ENCODE assay signal across 10 mouse cellular contexts in the genomic region with DNA sequence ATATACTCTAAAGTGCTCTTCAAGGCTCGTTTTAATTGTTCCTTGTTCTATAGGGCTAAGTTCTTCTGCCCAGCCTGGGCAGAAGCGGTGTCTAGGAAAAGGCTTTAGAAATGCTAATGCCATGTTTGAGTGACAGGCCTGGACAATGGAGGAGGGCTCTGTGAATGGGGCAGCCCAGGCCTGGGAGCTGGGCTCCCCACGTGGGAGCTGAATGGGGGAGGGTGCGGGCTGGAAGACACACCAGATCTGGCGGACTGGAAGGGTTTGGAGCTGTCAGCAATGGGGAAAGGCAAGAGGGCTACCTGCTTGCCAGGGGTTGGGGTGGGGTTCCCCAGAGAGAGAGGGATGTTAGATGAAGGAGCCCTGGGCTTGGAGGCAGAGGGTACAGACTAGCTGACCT. TPM values are rescaled to one million over a fixed set of nuclear protein-coding genes. Genes with fewer than 3 reads are reported as not detected.
DNase-seq lines count a peak whose midpoint lies in the region; ATAC-seq and TF ChIP-seq lines count a peak whose summit lies in the region.
"Had no signal": no experiment of that assay in that cellular context is flagged by ENCODE, and none has a peak within 500 bp of the region (broad histone marks: within the 10 kb centered on the region; RNA-seq: fewer than 3 reads in every experiment).

No protein-coding gene starts in this region.

- peak overlapping the region; percentile 24 for H3K4me2 ChIP-seq in midbrain, embryonic 14.5 days (ENCODE audit: low read length)
- H3K4me2 ChIP-seq: liver, embryonic 15.5 days had no signal

- H3K27me3 ChIP-seq in hindbrain, embryonic 10.5 days (ENCODE audit: insufficient read depth, poor library complexity, severe bottlenecking), result peaks cover 98% of the 10 kb centered on the region
- 0 out of 2 replicates have a peak, but pooled peaks cover 8% of the 10 kb centered on the region for H3K27me3 ChIP-seq in midbrain, embryonic 14.5 days (ENCODE audit: control insufficient read depth, insufficient read depth, low read length)

- no peak overlapping the region for H3K9ac ChIP-seq in midbrain, embryonic 14.5 days (replicated peaks; ENCODE audit: low read length)
- H3K9ac ChIP-seq: liver, embryonic 15.5 days had no signal

- H3K9me3 ChIP-seq in hindbrain, embryonic 10.5 days, result no peaks in the 10 kb centered on the region
- no peaks in the 10 kb centered on the region for H3K9me3 ChIP-seq in midbrain, embryonic 14.5 days (ENCODE audit: control insufficient read depth, low read length)
- H3K9me3 ChIP-seq: liver, embryonic 15.5 days had no signal

- 20% methylated on average over 5 of the region's 5 CpGs for WGBS in hindbrain, embryonic 10.5 days
- WGBS in midbrain, embryonic 14.5 days, result 19% methylated on average over 5 of the region's 5 CpGs

- H3K27ac ChIP-seq in hindbrain, embryonic 10.5 days, result peak overlapping the region; percentile 88
- H3K27ac ChIP-seq in midbrain, embryonic 14.5 days (replicated peaks; ENCODE audit: low read depth, low read length), result peak overlapping the region; percentile 75
- H3K27ac ChIP-seq: liver, embryonic 15.5 days had no signal

- ATAC-seq in midbrain, embryonic 14.5 days (ENCODE audit: low FRiP score, low TSS enrichment), result peak; percentile 81

- no peak for TF ChIP-seq CTCF in brain, embryonic 14.5 days (IDR thresholded peaks at IDR 0.05; ENCODE audit: borderline replicate concordance, extremely low read depth, insufficient read depth, insufficient read length)

- peaks cover 66% of the 10 kb centered on the region for H3K4me1 ChIP-seq in hindbrain, embryonic 10.5 days (replicated peaks)
- H3K4me1 ChIP-seq in midbrain, embryonic 14.5 days (ENCODE audit: control insufficient read depth, insufficient read depth, low read length), result peaks cover 11% of the 10 kb centered on the region; the same call in 1 of the 2 replicates
- H3K4me1 ChIP-seq: liver, embryonic 15.5 days had no signal

- no peaks in the 10 kb centered on the region for H3K36me3 ChIP-seq in hindbrain, embryonic 10.5 days
- H3K36me3 ChIP-seq in midbrain, embryonic 14.5 days (ENCODE audit: control insufficient read depth, insufficient read depth, low read length), result no peaks in the 10 kb centered on the region
- H3K36me3 ChIP-seq: liver, embryonic 15.5 days had no signal

- peak; percentile 43 for DNase-seq in Muller cell, postnatal 12 days (ENCODE audit: inconsistent ontology term)
- DNase-seq in brain, embryonic 14.5 days (ENCODE audit: low read depth), result peak; percentile 95
- peak; percentile 84 for DNase-seq in hindbrain, embryonic 10.5 days (ENCODE audit: low spot score)
- DNase-seq in midbrain, embryonic 14.5 days, result peak; percentile 83
- DNase-seq in right cerebral cortex, postnatal 14 days, result no peak
- DNase-seq in cerebellum, adult 11 months, result no peak
- no peak for DNase-seq in gastrocnemius, adult 18-20 months (ENCODE audit: low spot score)
- DNase-seq: kidney, adult 8-10 months; spleen, adult 18-20 months had no signal

- no peak for TF ChIP-seq POLR2A in brain, embryonic 14.5 days (IDR thresholded peaks at IDR 0.05; ENCODE audit: borderline replicate concordance, extremely low read depth, insufficient read depth, insufficient read length, poor library complexity, severe bottlenecking)

- H3K4me3 ChIP-seq in hindbrain, embryonic 10.5 days, result peak overlapping the region; percentile 34
- H3K4me3 ChIP-seq in midbrain, embryonic 14.5 days (replicated peaks; ENCODE audit: low read depth, low read length), result no peak overlapping the region
- H3K4me3 ChIP-seq: liver, embryonic 15.5 days had no signal

RNA-seq across cellular contexts. Expression of gene Pja1, which starts 15.5 kb away (rescaled TPM):
- polyA plus RNA-seq in brain, embryonic 14.5 days (2012; rRNA removed), result 241 and 242 TPM in 2 replicates
- polyA plus RNA-seq in hindbrain, embryonic 10.5 days (2016; fragmentation: Nextera tagmentation; extraction: Ambion mirVana), result 188 and 192 TPM in 2 replicates
- 327 and 333 TPM in 2 replicates for polyA plus RNA-seq in midbrain, embryonic 14.5 days (2014; fragmentation: Nextera tagmentation; extraction: Ambion mirVana)
- 10 to 100 TPM; 14.0 to 14.1 TPM for total RNA-seq in gastrocnemius, adult 18-20 months (2021)

Comparison
In these comparisons a context has a peak if more than half of its experiments do, and no peak if none do; other contexts are left out.
1. DNase-seq: peak in Muller cell, postnatal 12 days (single experiment), brain, embryonic 14.5 days (single experiment), hindbrain, embryonic 10.5 days (single experiment) and midbrain, embryonic 14.5 days (single experiment); none in right cerebral cortex, postnatal 14 days (single experiment), cerebellum, adult 11 months (single experiment) and gastrocnemius, adult 18-20 months (single experiment).